Mouse (Mus musculus): Measurements from ENCODE around the gene Raph1.

- TF ChIP-seq POLR2A (IDR thresholded peaks at IDR 0.05; ENCODE audit: borderline replicate concordance, extremely low read depth, insufficient read depth, insufficient read length, poor library complexity, severe bottlenecking) (no peak), CTCF (IDR thresholded peaks at IDR 0.05; ENCODE audit: borderline replicate concordance, extremely low read depth, insufficient read depth, insufficient read length) (no peak)
Measured at GRCm38 (mm10) chr1:60488635-60489034, 78.3 kb downstream of the Raph1 start.

Data from brain, embryonic 14.5 days (tissue).